Mouse (Mus musculus): ENCODE measurements around the gene Hyal2.

DNA sequence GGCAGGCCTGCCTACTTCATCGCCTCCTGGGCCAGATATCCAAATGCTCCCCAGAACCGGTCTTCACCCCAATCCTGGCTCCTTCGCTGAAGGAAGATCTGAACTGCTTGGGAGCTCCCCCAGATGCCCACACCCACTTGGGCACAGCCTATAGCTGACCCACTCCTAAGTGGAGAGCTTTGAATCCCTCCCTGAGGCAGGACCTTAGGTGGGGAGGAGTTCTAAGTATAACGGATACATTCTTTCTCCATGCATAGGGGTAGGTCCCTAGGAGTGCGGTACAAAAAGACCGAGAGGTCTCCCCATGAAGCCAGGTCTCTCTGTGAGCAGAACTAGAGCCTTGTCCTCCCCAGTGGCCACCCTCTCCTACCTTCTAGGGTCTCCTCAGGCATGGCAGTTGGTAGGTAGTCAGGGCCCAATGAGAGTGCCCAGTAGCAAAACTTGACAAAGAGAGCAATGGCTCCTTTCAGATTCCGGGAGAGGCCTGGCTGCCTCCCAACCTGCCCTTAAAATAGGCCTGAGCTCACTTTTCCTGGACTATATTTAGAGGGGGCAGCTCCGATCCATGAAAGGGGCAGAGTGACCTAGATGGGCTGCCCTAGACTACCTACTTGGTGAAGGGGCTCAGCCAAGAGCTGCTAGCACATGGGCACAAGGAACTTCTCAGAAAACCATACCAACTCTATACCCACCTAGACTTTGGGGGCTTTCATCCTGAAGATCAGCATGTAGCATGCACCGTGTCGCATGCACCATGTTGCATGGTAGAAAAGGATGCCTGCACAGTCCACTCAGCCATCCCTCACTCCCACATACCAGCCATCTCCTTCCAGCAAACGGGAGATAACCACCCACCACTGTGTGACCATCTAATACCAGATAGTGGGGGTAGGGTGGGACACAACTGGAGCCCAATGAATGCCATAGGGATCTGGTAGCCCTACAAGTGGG, 29.1 kb downstream of the Hyal2 start:
- no peak for TF ChIP-seq CTCF (IDR thresholded peaks at IDR 0.05; ENCODE audit: extremely low read depth, insufficient read depth, low read length)
- TF ChIP-seq POLR2A (IDR thresholded peaks at IDR 0.05; ENCODE audit: extremely low read depth, insufficient read depth, low read length): no peak
